Mouse (Mus musculus) thymus, postnatal 4 days (tissue): ENCODE measurements around the gene Gss.
"Not testable (repeated sequence)": the region's sequence is repeated elsewhere in the genome, so short reads cannot be mapped to it uniquely, and the experiment has no call there.

Source experiments
- DNase-seq: peaks from one replicate; pipeline ENCODE4 v3.0.0; 2021

The Gss gene

DNA sequence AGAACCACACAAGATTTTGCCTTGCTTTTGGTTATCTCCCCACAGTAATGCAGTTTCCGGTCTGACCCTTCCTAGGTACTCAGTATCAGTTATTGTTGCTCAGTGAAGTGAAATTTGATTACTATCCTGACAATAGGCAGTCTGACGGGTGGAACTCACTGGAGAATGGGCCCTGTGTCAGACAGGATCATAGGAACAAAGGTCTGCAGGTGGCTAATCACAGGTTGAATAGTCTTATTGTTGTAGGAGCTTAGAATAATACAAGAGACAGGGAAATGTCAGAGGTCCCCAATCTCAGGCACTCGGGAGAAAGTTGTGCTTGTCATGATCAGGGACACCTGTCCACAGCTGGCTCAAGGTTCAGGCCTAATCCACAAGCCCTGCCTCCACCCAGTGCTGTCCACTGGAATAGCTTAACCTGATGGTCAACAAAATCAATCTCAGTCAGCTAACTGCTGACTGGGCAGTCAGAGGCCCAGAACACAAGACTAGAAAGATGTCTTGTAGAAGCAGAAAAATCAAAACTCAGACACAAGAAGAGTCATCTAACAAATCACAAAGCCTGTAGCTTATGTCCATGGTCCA, 23.3 kb downstream of the Gss start:
- no peak for DNase-seq

DNA sequence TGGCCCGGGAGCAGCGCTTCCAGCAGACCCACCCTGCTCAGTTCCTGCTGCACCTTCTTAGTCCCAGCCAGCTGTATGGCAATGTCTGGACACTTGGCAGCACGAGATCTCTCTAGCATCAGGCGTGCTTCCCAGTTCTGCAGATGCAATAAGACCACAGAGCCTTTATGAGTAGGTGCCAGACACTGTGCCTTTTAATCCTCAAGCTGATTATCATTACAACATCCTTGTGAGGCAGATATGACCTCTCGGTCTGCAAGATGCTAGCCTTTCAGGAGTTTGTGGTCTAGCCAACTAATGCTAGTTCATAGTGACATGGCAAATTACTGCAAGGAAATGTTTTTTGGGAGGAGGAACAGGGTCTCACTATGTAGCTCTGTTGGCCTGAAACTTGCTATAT, 24.9 kb downstream of the Gss start:
- no peak for DNase-seq

DNA sequence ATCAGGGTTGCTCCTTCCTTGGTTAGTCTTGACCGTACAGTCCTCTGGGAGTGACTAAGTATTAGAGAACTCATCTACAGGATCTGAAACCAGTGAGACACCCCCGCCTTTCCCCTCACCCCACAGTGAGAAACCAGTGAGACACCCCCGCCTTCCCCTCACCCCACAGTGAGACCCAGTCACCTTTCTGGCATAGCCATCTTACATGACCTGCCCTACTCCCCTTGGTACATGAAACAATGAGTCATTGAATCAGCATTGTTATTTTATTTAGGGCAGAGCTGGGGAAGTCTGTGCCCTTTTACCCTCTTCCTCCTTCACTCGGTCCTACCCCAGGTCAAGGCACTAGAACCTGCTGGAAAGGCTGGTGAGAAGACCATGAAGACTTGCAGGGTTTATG, 29.7 kb downstream of the Gss start:
- DNase-seq: no peak

DNA sequence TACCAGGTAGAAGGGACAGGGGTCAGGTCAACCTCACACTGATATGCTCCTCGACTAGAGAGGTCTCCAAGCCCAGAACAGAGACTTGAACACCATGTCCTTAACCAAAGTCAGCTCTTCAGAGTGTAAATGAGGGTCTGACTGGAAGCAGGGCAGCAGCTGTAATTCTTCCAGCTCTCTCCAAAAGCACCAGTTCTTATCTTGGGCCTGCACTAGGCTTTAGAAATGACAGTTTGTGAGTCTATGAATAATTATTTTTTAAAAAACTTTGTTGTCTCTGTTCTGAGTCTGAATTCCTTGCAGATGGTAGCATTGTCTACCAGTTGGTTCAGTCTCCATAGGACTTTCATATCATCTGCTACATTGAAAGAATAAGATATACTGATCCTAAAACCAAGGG, 30.4 kb downstream of the Gss start:
- DNase-seq: no peak

DNA sequence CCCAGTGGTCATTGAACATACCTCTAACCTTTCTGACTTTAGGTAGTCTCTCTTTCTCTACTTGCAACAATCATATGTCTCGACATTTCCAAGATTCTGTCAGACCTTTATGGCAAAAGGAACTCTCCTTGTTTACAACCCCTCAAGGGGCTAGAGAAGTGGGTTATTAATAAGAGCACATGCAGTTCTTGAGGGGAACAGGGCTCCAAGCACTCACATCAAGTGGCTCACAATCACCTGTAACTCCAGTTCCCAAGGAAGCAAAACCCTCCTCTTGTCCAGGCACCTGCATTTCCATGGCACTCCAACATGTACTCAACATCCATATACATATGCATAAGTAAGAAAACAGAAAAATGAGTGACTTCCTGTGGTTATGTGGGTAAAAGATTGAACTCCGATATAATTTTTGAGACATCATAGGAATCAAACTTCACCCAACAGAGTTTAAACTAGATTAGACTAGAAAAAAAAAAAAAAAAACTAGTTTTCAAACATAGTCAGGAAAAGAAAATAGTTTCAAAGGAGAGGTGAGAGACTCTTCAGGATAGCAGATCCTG, 38.1 kb downstream of the Gss start:
- peak; percentile 30 for DNase-seq

DNA sequence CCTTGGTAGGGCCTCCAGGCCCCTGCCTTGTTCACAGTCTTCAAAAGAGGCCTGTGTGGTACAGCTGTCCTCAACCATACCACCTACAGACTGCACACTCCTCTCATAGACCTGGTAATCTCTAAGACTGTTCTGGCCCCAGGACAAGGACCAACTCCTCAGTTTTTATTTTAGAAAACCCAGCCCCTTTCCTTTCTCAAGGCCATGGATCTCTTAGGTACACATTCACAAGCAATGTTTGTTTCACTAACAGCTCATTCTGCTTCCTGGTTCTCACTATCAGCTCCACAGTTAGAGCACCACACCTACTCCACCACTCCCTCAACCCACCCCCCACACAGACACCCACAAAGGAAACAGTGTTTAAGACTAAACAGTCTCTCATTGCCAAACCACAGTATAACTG, 39.7 kb downstream of the Gss start:
- peak; percentile 66 for DNase-seq

DNA sequence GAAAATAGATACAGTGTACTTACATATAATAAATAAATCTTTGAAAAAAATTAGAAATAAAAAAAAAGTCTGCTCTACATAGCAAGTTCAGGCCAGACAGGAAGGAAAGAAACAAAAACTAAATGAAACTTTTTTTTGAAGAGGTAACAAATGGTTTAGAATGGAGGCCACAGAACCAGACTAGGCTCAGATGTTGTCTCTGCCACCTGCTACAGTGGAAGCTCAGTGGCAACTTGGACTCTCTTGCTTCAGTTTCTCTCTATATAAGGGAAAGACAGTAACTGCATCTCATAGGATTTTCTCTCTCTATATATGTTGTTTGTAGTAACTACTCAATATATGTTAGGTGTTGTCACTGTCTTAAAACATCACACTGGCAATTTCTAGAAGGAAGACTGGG, 40.3 kb downstream of the Gss start:
- DNase-seq: peak; percentile 35

DNA sequence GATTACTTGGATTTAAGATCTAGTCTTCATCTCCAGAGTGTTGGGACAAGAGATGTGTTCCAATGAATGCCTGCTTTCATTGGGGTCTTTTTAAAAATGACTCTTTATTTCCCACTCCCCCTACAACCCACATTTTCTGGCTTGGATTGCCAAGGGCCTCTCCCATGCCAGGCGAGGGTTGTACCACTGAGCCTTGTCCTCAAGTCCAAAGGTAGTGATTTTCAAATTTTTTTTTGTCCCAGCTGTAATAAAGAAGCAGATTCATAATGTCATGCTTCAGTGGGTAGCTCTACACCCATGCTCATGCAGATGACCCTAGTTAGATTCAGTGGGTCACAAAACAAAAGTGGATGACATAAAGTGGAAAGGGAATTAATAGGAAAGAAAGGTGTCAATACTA, 45.7 kb downstream of the Gss start:
- no peak for DNase-seq

DNA sequence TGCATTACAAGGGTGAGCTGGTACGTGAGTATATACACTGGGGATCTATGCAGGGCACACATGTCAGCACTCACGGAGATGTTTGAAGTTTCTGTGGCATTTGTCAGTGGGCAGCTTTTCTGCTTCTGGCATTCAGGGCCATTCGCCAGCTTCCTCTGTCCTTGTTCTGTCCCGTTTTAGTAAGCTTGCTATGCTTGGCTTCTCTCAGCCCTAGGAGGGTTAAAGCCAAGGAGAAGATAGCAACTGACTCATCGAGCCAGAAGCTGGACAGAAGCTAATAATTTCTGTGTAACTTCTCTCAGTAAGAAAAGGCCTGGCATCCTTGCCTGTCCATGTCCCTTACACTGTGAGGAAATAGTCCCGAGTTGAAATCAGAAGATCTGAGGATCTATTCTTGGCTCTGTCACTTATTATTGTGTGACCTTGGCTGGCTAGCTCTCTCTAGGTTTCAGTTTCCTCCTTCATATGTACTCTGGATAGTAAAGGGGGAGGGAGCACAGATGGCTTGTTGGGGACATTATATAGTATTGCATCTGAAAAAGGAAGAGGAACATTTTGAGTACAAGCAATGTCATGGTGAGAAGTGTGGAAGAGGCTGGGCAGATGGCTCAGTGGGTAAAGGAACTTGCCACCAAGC, 51.7 kb downstream of the Gss start:
- no peak for DNase-seq

DNA sequence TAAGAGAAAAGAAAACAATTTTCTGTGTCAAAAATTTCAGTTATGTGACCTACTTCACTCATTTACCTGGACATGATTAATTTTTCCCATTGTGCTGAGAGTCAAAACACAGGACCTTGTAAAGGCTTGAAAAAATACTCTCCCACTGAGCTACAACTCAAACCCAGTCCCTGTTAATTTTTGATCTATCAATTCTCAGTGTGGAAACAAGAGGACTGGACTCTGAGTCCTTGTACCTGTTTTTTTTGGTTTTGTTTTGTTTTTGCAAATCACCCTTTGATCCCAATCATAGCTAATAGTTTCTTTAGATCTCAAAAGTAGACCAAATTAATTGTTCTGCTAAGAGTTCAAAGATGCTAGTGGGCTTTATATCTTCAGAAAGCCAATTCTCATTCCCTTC, 52.9 kb downstream of the Gss start:
- DNase-seq: no peak

DNA sequence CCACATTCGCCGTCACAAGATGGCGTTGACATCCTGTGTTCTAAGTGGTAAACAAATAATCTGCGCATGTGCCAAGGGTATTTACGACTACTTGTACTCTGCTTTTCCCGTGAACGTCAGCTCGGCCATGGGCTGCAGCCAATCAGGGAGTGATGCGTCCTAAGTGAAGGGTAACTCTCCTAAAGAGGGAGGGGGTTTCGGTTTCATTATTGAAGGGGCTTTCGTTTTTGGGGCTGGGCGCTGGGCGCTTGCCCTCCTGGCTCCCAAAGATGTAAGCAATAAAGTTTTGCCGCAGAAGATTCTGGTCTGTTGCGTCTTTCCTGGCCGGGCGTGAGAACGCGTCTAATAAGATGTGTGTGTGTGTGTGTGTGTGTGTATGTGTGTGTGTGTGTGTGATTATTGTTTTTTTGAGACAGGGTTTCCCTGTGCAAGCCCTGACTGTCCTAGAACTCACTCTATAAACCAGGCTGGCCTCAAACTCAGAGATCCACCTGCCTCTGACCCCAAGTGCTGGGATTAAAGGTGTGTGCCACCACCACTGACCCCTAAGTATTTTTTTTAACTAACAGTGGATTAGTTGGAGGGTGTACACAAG, 54.0 kb downstream of the Gss start:
- DNase-seq: not testable (repeated sequence)

DNA sequence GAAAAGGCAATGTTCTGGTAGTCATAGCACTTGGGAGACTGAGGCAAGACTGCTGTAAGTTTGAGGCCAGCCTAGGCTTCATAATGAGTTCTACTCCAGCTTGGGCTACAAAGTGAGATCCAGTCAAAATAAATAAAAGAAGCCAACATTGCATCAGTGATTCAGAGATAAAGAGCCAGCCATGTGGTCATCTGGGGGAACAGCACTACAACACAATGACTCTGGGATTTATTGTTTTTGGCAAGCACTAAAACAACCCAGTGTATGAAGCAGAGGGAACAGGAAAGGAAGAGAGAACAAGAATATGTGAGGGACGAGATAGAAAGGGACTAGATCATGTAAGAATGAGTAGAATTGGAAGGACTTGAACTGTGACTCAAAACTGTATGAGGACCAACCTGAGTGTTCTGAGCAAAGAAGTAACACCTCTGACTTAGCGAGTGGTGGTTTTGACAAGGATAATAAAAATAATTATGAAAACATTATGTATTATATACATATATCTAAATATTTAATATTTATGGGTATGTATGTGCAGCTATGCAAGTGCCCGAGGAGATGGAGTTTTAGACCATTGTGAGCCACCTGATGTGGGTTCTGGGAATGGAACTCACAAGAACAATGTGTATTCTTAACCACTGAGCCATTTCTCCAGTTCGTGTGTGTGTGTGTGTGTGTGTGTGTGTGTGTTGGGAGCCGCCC, 54.7 kb downstream of the Gss start:
- DNase-seq: no peak

DNA sequence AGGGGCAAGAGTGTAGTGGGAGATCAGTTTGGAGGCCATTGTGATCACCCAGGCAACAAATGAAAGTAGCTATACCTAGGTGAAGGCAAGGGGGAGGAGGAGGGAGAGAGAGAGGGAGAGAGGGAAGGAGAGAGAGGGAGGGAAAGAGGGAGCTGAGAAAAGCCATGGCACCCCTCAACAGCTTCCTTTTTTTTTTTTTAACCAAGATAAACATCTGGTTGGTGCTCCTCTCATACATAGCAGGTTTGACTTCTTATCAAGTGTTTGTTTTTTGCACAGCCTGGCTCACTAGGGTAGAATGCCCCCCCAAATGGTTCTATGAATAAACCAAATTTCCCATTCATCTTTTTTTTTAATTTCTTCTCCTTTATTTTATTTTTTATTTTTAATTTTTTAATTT, 56.3 kb downstream of the Gss start:
- DNase-seq: no peak

DNA sequence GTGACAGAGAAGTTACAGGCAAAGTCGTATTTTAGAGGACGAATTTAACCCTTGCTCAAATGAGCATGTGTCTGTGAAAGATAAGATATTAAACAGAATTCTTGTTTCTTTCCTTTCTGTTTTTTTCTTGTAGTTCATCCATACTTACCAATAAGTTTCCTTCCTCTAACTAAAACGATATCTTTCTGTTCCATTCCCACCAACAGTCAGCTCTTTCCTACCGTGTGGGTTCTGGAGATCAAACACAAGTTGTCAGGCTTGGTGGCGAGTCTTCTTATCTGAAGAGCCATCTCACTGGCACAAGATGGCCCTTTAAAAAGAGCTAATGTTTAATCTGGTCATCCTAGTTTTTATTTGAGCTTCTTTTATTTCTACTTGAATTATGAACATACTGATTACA, 65.2 kb downstream of the Gss start:
- DNase-seq: no peak

DNA sequence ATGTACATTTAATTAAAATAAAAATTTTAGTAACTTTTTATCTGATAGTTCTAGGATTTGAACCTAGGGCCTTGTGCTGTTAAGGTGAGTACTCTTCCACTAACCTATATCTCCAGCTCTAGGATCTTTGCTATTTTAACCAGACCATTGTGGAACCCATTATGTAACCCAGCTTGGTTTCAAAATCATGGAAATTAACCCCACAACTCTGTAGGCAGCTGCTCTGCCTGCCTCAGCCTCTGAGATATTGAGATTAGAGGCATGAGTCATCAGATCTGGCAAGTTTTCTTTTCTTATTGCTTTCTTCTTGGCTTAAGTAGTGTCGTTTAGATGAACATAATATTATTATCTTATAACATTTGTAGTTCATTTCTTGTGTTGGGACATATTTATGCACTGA, 68.2 kb downstream of the Gss start:
- DNase-seq: no peak

DNA sequence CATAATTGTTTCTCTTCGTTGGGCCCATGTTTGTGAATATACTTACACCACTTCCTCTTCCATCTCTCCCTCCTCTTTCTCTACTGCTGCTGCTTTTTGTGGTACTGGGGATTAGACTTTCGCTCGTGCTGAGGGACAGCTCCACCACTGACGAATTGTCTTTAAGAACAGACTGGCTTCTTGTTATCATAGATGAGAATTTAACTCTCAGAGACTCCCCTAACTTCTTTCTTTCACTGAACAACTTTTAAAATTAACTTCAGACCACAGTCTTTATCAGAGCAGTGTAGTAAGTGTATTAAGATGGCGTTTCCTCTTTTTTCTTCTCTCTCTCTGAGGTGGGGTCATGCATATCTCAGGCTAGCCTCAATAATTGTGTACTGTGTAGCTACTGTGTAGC, 68.9 kb downstream of the Gss start:
- no peak for DNase-seq

DNA sequence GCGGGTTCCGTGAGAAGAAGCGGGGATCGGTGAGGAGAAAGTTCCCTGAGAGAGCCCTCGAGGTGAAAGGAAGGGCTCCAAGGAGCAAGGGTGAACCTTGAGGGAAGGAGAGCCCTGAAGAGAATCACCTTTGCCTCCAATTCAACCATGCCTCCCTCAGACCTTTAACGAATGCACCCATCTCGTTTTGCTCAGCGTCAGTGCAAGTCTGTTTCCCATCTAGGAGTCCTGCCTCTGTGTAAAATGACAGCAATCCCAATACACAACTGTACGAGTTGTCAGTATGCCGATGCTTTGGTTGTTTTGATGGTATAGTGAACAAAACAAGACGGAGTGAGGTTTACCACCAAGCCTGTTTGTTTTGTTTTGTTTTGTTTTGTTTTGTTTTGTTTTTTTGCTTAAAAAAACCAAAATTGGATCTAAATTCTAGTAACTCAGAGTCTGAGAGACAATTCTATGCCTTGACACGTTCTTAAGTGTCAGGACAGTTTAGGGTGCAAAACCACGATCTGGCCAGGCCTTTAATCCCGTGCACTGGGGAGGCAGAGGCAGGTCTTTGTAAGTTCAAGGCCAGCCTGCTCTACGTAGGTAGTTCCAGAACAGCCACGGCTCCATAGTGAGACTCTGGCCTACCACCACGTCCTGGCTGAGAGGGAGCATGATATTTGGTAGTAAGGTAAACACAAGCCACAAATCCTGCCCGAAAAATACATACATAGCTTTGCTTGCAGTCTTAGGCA, 73.9 kb downstream of the Gss start:
- no peak for DNase-seq

DNA sequence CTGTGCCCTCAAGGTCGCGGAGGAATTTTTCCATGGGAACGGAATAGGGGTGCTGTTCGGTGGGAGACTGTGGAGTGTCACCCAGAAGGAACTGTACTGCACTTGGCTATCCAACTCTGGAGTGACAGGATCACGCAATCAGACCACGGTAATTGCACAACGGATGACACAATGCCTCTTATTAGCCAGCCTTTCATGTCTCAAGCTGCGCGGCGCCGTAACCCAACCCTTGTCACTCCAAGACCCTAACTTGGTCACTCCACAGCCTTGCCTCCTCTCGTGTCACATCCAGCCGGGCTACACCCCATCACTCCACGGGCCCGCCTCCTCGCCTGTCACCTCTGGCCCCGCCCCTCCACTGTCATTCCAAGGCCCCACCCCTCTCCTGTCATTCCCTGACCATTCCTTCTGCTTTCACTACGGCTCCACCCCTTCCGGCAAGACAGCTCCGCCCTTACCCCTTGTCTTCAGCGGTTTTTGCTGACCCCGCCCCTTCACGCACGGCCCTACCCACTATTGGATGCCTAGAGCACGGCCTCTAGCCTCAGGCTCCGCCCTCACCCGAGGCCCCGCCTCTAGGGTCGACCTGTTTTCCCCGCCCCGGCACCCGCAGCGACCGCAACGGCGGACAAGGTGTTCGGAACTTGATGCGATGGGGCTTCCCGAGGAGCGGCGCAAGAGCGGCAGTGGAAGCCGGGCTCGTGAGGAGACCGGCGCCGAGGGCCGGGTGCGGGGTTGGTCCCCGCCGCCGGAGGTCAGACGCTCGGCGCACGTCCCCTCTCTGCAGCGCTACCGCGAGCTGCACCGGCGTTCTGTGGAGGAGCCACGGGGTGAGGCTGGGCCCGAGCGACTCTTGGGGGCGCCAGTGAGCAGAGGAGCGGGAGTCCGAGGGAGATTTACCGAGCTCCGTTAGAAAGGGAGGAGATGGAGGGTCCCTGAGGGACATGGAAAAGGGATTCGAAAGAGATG, 74.9 kb downstream of the Gss start, which contains the start of the genes Acss2 and Ggt7:
Acss2 (plus strand) TSS at position 494 of the 969 bp plus-strand sequence.
Ggt7 (minus strand) TSS at position 783 of the 969 bp plus-strand sequence.
- DNase-seq: peak; percentile 99

DNA sequence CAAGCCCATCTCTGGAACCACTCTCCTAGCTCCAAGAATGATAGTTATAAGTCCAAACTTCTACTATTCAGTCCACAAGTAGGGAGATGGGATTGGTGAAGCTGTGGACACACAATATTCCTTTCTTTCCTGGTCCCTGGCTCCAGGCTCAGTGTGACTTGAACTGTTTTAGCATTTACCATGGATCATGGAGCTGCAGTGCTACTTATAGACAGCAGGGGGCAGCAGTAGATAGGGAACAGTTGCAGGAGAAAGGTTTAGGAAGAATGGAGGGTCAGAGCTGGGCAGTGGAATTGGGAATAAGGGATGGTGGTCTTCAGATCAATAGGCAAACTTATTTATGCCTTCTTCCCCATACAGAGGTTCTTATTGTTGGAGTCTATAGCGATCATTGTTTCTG, 76.7 kb downstream of the Gss start:
- DNase-seq: peak; percentile 72

DNA sequence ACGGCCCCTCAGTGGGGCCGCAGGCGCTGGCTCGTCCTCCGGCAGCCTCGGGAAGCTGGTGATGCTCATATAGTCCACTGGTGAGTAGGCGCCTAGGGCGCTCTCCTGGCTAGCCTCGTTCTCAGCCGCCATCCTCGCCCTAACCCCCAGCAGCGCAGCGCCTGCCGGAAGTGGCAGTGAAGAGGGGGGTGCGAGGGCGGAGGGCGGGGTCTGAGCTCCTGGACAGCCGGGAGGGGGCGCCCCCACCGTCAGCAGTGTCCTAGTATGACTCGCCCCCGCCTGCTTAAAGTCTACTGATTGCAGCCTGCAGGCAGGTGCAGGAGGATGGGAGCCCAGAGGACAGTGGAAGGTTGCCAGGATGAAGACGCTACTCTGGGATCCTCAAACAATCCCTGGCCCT, 77.9 kb downstream of the Gss start:
- peak; percentile 96 for DNase-seq

DNA sequence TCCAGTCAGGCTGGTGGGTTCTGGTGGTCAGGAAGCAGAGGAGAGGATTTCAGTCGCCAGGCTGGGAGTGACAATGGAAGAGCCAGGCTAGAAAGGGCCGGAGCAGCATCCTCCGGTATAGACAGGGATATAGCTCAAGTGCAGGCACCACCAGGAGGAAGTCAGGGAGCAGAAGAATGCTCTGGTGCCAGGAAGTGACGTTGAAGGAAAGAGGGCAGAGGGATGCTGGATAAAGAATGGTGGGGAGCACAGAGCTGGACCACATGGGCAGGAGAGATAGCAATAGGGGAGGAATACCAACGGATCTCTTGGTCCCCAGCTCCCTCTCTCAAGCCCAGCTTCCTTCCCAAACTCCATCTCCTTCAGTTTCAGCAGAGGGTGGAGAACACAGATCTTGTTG, 79.1 kb downstream of the Gss start:
- DNase-seq: no peak
